Mouse (Mus musculus) limb, embryonic 10.5 days (tissue): ENCODE results near the gene Tmtc4. TPM values are rescaled to one million over a fixed set of nuclear protein-coding genes. Genes with fewer than 3 reads are reported as not detected.

Experiments used
- DNase-seq: peaks from one replicate; pipeline ENCODE4 v3.0.0-alpha.2; 2017; ENCODE audit warnings: low spot score
- H3K27ac ChIP-seq: fragments of 300-500 bp; sonication (generic); 2 replicates; pipeline ENCODE4 v1.5.1; 2016; ENCODE audit warnings: mild to moderate bottlenecking
- H3K27me3 ChIP-seq: fragments of 300-500 bp; sonication (generic); 2 replicates; pipeline ENCODE4 v1.6.1; 2016; ENCODE audit warnings: low read depth, mild to moderate bottlenecking; ENCODE audit not compliant: poor library complexity, severe bottlenecking
- H3K36me3 ChIP-seq: fragments of 300-500 bp; sonication (generic); 2 replicates; pipeline ENCODE4 v1.6.1; 2016; ENCODE audit warnings: mild to moderate bottlenecking, moderate library complexity
- H3K4me1 ChIP-seq: fragments of 300-500 bp; sonication (generic); 2 replicates; pipeline ENCODE4 v1.6.1; 2016
- H3K4me3 ChIP-seq: fragments of 300-500 bp; sonication (generic); 2 replicates; pipeline ENCODE4 v1.5.1; 2016; ENCODE audit warnings: mild to moderate bottlenecking, moderate library complexity
- H3K9me3 ChIP-seq: fragments of 300-500 bp; sonication (generic); replicated peaks from 2 replicates; pipeline ENCODE4 v1.6.1; 2016; ENCODE audit warnings: mild to moderate bottlenecking
- WGBS: fragments of 180-500 bp; shearing (Covaris S2); methylation state at CpG from one replicate; pipeline ENCODE4 v1.1.7; 2016; 5-methylcytosine and 5-hydroxymethylcytosine counted together
- polyA plus RNA-seq: library from polyadenylated mRNA; unstranded; fragments of >200 nt; fragmentation: Nextera tagmentation; extraction: Ambion mirVana; gene quantifications from 2 replicates; pipeline ENCODE4 v1.2.1, GENCODE M21; 2016

The Tmtc4 gene
- polyA plus RNA-seq, 1 experiment from 2014 or later, result 31.1 TPM

GRCm38 (mm10) chr14:122887702-122888479 lies 95.9 kb downstream of the Tmtc4 start:
- no peak for DNase-seq
- 80% methylated on average over 3 of the region's 3 CpGs for WGBS
- no peaks in the 10 kb centered on the region for H3K9me3 ChIP-seq
- H3K27ac ChIP-seq, result peak overlapping the region; percentile 57
- H3K4me1 ChIP-seq, result peaks cover 43% of the 10 kb centered on the region
- H3K27me3 ChIP-seq, result no peaks in the 10 kb centered on the region
- H3K36me3 ChIP-seq, result peaks cover 9% of the 10 kb centered on the region
- H3K4me3 ChIP-seq, result no peak overlapping the region

DNA sequence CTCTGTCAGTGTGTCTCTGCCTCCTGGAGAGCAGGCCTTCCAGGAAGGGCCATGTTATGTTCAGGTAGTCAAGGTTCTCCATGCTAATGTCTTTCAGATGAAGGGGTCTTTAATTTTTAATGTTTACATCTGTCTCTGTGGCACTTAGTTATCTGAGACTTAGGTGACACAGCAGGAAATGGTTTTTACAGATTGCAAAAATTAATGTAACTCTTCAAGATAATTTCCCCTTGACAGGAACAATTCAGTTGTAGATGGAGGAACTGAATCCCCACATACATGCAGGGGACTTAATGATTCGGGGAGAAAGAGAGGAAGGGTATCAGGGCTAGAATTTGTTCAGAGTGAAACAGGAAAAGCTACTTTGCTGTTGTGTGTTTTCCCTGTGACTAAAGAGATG lies 96.6 kb downstream of the Tmtc4 start:
- Histone ChIP-seq H3K27me3 (no peaks in the 10 kb centered on the region), H3K9me3 (no peaks in the 10 kb centered on the region), H3K36me3 (peaks cover 9% of the 10 kb centered on the region), H3K4me1 (peaks cover 49% of the 10 kb centered on the region), H3K27ac (no peak overlapping the region), H3K4me3 (no peak overlapping the region)
- WGBS, result 91% methylated on average over 1 of the region's 1 CpGs
- no peak for DNase-seq

DNA sequence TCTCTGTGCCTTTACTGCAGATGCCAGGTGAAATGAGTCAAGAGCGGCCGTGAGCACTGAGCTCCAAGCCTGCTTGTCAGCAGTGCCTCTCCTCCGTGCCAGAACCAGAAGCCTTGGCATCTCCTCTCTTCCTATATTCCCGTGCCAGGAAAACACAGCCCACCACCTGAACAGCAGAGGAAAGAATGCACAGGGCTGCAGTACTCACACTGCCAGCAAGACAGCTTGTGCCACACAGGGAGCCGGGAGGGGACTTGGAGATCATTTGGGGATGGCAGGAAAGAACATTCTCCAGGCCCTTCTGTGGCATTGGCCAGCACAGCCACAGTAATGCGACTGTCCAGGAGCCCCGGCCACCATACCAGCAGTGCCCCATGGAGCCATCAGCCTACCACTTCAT lies 97.9 kb downstream of the Tmtc4 start:
- H3K27me3 ChIP-seq, result no peaks in the 10 kb centered on the region
- no peaks in the 10 kb centered on the region for H3K36me3 ChIP-seq
- peaks cover 60% of the 10 kb centered on the region for H3K4me1 ChIP-seq
- no peaks in the 10 kb centered on the region for H3K9me3 ChIP-seq
- H3K27ac ChIP-seq, result no peak overlapping the region
- 93% methylated on average over 7 of the region's 7 CpGs for WGBS
- no peak overlapping the region for H3K4me3 ChIP-seq
- no peak for DNase-seq

GRCm38 (mm10) chr14:122883821-122884584 lies 99.8 kb downstream of the Tmtc4 start:
- Histone ChIP-seq H3K9me3 (no peaks in the 10 kb centered on the region), H3K4me1 (peaks cover 64% of the 10 kb centered on the region), H3K27ac (peak overlapping the region; percentile 75; the same call in 1 of the 2 replicates), H3K4me3 (no peak overlapping the region), H3K36me3 (no peaks in the 10 kb centered on the region), H3K27me3 (no peaks in the 10 kb centered on the region)
- 26% methylated on average over 10 of the region's 10 CpGs for WGBS
- peak; percentile 33 for DNase-seq

DNA sequence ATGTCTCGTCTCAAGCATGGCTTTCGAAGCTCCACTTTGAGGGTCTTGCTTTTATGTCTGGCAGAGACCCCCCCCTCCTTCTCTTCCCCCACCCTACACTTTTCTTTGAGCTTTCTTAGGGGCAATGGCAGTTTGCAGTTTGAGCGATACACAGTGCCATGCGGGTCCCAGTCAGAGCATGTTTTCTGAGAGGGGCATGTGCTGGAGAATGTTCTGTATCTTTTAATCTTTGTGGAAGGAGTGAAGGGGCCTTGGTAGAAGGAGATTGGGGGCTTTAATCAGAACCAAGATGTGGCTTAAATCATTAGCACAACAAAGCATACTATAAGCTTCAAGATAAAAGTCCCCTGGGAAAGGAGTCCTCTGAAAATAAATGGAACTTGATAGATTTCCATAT lies 100.4 kb downstream of the Tmtc4 start:
- Histone ChIP-seq H3K9me3 (no peaks in the 10 kb centered on the region), H3K27me3 (no peaks in the 10 kb centered on the region), H3K4me1 (peaks cover 62% of the 10 kb centered on the region), H3K4me3 (no peak overlapping the region), H3K36me3 (no peaks in the 10 kb centered on the region), H3K27ac (peak overlapping the region; percentile 75; the same call in 1 of the 2 replicates)
- DNase-seq, result peak; percentile 28
- WGBS, result 58% methylated on average over 4 of the region's 4 CpGs

DNA sequence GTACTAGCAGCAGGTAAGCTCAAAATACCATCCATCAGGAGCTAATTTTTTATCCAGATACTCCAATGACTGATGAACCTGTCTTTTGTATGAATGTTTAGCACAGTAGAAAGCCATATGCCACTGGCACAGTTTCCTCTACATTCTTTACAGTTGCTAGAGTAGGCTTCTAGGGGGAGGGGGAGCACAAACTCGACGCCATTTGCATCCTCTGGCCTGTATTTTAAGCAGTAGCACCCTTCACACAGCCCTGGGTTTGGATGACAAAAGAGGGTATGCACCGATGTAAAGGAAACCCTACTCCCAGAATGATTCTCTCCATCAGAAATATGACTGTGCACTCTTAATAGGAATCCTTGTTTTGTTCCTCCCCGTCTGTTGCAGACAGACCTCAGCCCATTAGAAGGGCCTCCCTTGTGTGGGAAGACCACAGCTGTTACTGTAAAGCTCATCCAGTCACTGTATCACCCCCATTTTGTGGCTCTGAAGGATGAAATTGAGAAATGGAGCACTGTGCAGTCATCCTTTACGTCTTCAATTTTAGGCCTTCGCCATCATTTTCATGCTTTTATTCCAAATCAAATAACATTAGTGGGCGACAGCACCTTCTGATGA lies 100.9 kb downstream of the Tmtc4 start:
- Histone ChIP-seq H3K27ac (peak overlapping the region; percentile 75), H3K4me3 (no peak overlapping the region), H3K9me3 (no peaks in the 10 kb centered on the region), H3K4me1 (peaks cover 57% of the 10 kb centered on the region), H3K36me3 (no peaks in the 10 kb centered on the region), H3K27me3 (no peaks in the 10 kb centered on the region)
- WGBS, result 81% methylated on average over 7 of the region's 7 CpGs
- DNase-seq, result peak; percentile 29

- DNase-seq, result peak; percentile 42
- no peaks in the 10 kb centered on the region for H3K9me3 ChIP-seq
- peaks cover 50% of the 10 kb centered on the region for H3K4me1 ChIP-seq
- H3K27me3 ChIP-seq, result no peaks in the 10 kb centered on the region
- 56% methylated on average over 9 of the region's 9 CpGs for WGBS
- H3K27ac ChIP-seq, result peak overlapping the region; percentile 75
- H3K36me3 ChIP-seq, result no peaks in the 10 kb centered on the region
- no peak overlapping the region for H3K4me3 ChIP-seq
Observed at GRCm38 (mm10) chr14:122882201-122882639, 101.6 kb downstream of the Tmtc4 start.

GRCm38 (mm10) chr14:122881699-122882098 lies 102.1 kb downstream of the Tmtc4 start:
- H3K4me3 ChIP-seq, result no peak overlapping the region
- no peaks in the 10 kb centered on the region for H3K9me3 ChIP-seq
- 46% methylated on average over 2 of the region's 2 CpGs for WGBS
- no peaks in the 10 kb centered on the region for H3K36me3 ChIP-seq
- no peak for DNase-seq
- no peaks in the 10 kb centered on the region; the same call in 1 of the 2 replicates for H3K27me3 ChIP-seq
- peaks cover 48% of the 10 kb centered on the region for H3K4me1 ChIP-seq
- peak overlapping the region; percentile 75 for H3K27ac ChIP-seq

- no peak for DNase-seq
- H3K27ac ChIP-seq, result no peak overlapping the region
- no peaks in the 10 kb centered on the region for H3K9me3 ChIP-seq
- no peaks in the 10 kb centered on the region for H3K36me3 ChIP-seq
- H3K4me1 ChIP-seq, result peaks cover 52% of the 10 kb centered on the region
- H3K27me3 ChIP-seq, result no peaks in the 10 kb centered on the region; the same call in 1 of the 2 replicates
- no peak overlapping the region for H3K4me3 ChIP-seq
- WGBS, result 79% methylated on average over 7 of the region's 7 CpGs
Observed at GRCm38 (mm10) chr14:122880291-122880690, 103.5 kb downstream of the Tmtc4 start.

DNA sequence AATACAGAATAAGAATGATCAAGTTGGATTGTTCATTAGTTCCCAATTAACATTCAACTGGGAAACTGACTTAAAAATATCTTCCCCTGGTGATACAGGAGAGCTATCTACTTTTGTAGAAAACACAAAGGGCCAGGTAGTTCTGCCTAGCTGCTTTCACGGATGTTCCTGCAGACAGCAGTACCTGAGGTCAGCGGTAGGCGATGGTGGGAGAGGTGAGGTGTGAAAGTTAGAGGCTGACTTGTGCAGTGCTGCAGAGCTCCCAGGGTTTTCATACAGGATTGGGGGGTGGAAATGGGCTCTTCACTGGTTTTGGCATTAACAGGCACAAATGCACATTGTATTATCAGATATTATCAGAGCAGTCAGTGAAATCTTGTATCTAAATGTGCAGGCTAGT lies 106.0 kb downstream of the Tmtc4 start:
- no peak overlapping the region for H3K27ac ChIP-seq
- no peak for DNase-seq
- 73% methylated on average over 3 of the region's 3 CpGs for WGBS

DNA sequence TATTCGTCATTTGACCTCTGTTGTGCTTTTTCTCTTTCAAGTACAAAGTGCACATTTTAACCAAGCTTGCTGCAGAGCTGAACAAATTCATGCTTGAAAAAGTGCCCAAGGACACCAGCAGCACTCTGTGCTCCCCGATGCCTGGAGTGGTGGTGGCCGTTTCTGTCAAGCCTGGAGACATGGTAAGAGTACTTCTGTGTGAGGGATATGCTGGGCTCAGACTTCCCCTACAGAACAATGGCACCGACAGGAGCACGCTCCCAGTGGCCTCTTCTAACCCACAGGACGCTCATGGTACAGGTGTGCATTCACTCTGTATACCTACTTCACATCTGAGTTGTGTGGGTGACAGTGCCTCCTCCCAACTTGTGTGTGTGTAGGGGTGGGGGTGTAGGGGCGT lies 107.1 kb downstream of the Tmtc4 start:
- Histone ChIP-seq H3K36me3 (no peaks in the 10 kb centered on the region), H3K4me3 (no peak overlapping the region), H3K27ac (no peak overlapping the region), H3K9me3 (no peaks in the 10 kb centered on the region), H3K4me1 (peaks cover 40% of the 10 kb centered on the region), H3K27me3 (no peaks in the 10 kb centered on the region; the same call in 1 of the 2 replicates)
- DNase-seq, result no peak
- 77% methylated on average over 7 of the region's 7 CpGs for WGBS

More for the DNA sequence above, 106.0 kb downstream of the Tmtc4 start:
- H3K9me3 ChIP-seq, result no peaks in the 10 kb centered on the region
- no peaks in the 10 kb centered on the region; the same call in 1 of the 2 replicates for H3K27me3 ChIP-seq
- no peaks in the 10 kb centered on the region for H3K36me3 ChIP-seq
- H3K4me1 ChIP-seq, result peaks cover 40% of the 10 kb centered on the region
- H3K4me3 ChIP-seq, result no peak overlapping the region

DNA sequence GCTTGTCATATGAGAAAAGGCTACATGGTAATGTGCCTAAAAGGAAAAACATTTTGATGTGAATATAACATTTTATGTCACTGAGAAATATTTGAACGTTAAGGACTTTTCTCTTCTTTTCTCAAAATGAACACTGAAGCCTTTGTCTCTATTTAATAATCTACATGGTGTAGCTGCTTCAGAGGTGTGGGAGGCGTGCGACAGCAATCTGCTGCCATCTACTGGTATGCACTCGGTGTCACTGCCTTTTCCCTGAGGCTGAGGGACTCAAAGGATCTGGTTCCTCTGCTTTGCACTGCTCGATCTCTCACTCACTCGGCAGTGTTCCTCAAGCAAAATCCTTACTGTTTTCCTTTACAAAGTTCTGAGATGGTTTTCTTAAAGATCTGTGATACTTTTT lies 107.7 kb downstream of the Tmtc4 start:
- peak; percentile 83 for DNase-seq
- peak overlapping the region; percentile 63; the same call in 1 of the 2 replicates for H3K27ac ChIP-seq
- H3K4me1 ChIP-seq, result peaks cover 38% of the 10 kb centered on the region
- H3K36me3 ChIP-seq, result no peaks in the 10 kb centered on the region
- 7% methylated on average over 6 of the region's 6 CpGs for WGBS
- no peaks in the 10 kb centered on the region for H3K9me3 ChIP-seq
- H3K27me3 ChIP-seq, result no peaks in the 10 kb centered on the region; the same call in 1 of the 2 replicates
- no peak overlapping the region for H3K4me3 ChIP-seq
